Mouse (Mus musculus) liver, adult 2 months (tissue): ENCODE measurements around the gene Nsun2.

ENCODE experiments used
- CTCF ChIP-seq: fragments of 200-500 bp; IDR thresholded peaks from 2 replicates; pipeline ENCODE4 v1.5.1; 2011; ENCODE audit warnings: low read depth, low read length, control low read depth
- POLR2A ChIP-seq: fragments of 200-500 bp; IDR thresholded peaks from 2 replicates; pipeline ENCODE4 v1.6.1; 2011; ENCODE audit warnings: low read length, control low read depth; ENCODE audit not compliant: insufficient read depth; ENCODE audit errors: extremely low read depth

DNA sequence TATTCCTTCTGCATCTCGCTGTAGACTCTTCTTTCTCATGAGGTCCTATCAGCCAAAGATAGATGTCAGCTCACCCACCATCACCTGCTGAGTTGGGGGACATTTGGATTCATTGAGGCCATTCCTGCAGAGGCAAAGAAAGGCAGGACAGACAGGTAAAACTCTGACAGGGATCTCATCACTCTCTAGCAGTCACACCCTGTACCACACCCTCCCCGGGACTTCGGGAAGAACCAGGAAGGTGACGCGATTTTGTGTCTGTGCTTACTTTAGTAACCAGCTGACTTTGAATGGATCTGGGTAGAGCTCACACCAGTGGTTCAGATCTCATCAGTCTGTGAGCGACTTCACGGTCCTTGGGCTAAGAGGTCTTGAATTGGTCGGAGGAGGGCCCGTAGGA is 112.9 kb downstream of the Nsun2 start:
- TF ChIP-seq CTCF (no peak), POLR2A (no peak)
